Mouse (Mus musculus): ENCODE measurements around the gene Lrrn4.

DNA sequence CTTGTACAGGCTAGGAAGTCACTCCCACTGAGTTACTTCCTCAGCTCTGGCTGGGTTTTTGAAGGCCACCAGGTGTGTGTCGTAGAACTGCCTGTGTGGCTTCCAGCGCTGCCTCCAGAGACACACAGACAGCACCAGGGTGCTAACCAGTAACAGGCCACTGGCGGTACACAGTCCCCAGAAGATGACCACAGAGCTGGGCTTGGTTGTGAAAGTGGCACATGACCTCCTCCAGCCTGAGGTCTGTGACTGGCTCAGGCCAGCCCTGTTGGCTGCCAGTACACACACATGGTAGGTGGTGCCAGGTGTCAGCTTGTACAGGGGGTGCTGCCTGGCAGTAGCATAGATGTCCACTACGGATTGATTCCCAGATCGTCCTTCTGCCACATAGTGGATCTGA, 11.0 kb downstream of the Lrrn4 start:
- TF ChIP-seq POLR2A (IDR thresholded peaks at IDR 0.05; ENCODE audit: borderline replicate concordance, control insufficient read depth, low read depth, low read length) (no peak), CTCF (IDR thresholded peaks at IDR 0.05; ENCODE audit: control insufficient read depth, insufficient read depth, low read length) (no peak)
